In the genomic region with DNA sequence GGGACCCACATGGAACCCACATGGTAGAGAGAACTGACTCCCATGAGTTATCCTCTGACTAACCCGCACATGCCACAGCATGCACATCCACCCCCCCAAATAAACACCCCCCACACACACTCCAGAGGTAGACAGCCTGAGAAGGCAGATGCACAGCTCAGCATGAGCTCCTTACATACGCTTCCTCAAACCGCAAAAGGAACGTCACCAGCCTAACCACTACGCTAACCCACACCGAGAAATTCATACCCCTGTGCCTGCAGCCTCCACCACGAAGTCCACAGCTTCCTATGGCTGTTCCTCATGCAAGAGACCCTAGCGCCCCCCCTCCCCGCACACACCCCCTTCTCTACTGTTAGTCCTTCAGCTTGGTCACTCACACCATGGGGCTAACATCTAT, we compare ENCODE assay signal across 24 mouse cellular contexts. TPM values are rescaled to one million over a fixed set of nuclear protein-coding genes. Genes with fewer than 3 reads are reported as not detected.
DNase-seq lines count a peak whose midpoint lies in the region; ATAC-seq and TF ChIP-seq lines count a peak whose summit lies in the region.
"Had no signal": no experiment of that assay in that cellular context is flagged by ENCODE, and none has a peak within 500 bp of the region (broad histone marks: within the 10 kb centered on the region; RNA-seq: fewer than 3 reads in every experiment).

No protein-coding gene starts in this region.

- TF ChIP-seq RAD21 in MEL (IDR thresholded peaks at IDR 0.05; ENCODE audit: low read depth, low read length), result no peak

- H3K4me1 ChIP-seq in lung, embryonic 16.5 days (replicated peaks; ENCODE audit: control insufficient read depth, insufficient read depth, low read length), result peaks cover 28% of the 10 kb centered on the region
- H3K4me1 ChIP-seq in MEL (ENCODE audit: control insufficient read depth in 1 of 2, insufficient read depth in 2 of 2, low read length in 2 of 2), result peaks cover 4 to 26% of the 10 kb centered on the region in 2 experiments
- H3K4me1 ChIP-seq: embryonic facial prominence, embryonic 12.5 days; embryonic facial prominence, embryonic 15.5 days had no signal

- 0 out of 4 replicates have a peak, but pooled peaks of 1 of the 2 experiments have one; percentile 20 for TF ChIP-seq EP300 in MEL (IDR thresholded peaks at IDR 0.05; ENCODE audit: low read depth in 1 of 2, low read length in 2 of 2)

- no peak overlapping the region for H3K27ac ChIP-seq in lung, embryonic 16.5 days (ENCODE audit: low read length)
- H3K27ac ChIP-seq in MEL (ENCODE audit: control insufficient read depth, low read depth, low read length), result peak overlapping the region; percentile 34; the same call in 1 of the 2 replicates
- H3K27ac ChIP-seq: embryonic facial prominence, embryonic 12.5 days; embryonic facial prominence, embryonic 15.5 days; heart, embryonic 15.5 days; hindbrain, embryonic 14.5 days; hindbrain, postnatal 0 days had no signal

- H3K4me3 ChIP-seq in lung, embryonic 16.5 days (ENCODE audit: low read length), result no peak overlapping the region
- 0 out of 4 replicates have a peak overlapping the region, but pooled peaks have one; percentile 1 to 14 for H3K4me3 ChIP-seq in MEL (ENCODE audit: control insufficient read depth in 1 of 2, insufficient read depth in 1 of 2, low read depth in 2 of 2, low read length in 2 of 2)
- H3K4me3 ChIP-seq: embryonic facial prominence, embryonic 12.5 days; embryonic facial prominence, embryonic 15.5 days; heart, embryonic 12.5 days; heart, embryonic 15.5 days had no signal

- TF ChIP-seq POLR2A in MEL (IDR thresholded peaks at IDR 0.05; ENCODE audit: control insufficient read depth in 1 of 2, insufficient read depth in 1 of 2, low read depth in 1 of 2, low read length in 2 of 2, poor library complexity in 1 of 2), result no peak

- H3K9me3 ChIP-seq in lung, embryonic 16.5 days (ENCODE audit: control insufficient read depth, low read length), result peaks cover 4% of the 10 kb centered on the region; the same call in 1 of the 2 replicates
- H3K9me3 ChIP-seq in MEL (replicated peaks; ENCODE audit: insufficient read depth, low read length), result no peaks in the 10 kb centered on the region
- H3K9me3 ChIP-seq: embryonic facial prominence, embryonic 15.5 days; heart, embryonic 15.5 days had no signal

- DNase-seq in lung, postnatal 25 days (ENCODE audit: low spot score), result no peak
- DNase-seq in 416B (ENCODE audit: low read depth), result peak; percentile 59
- DNase-seq in MEL (ENCODE audit: low read depth, low spot score), result peak; percentile 73
- no peak for DNase-seq in kidney, postnatal 4 days
- DNase-seq: adrenal gland, postnatal 10 days; adrenal gland, postnatal 36 days; cerebellum, adult 18-20 months; cerebellum, adult 9-10 months; cerebellum, postnatal 14 days; gastrocnemius, postnatal 25 days; heart, postnatal 10 days; heart, postnatal 36 days had no signal

- no peaks in the 10 kb centered on the region for H3K79me2 ChIP-seq in MEL (ENCODE audit: control insufficient read depth, insufficient read depth, low read length, poor library complexity)

- no peak overlapping the region for H3K9ac ChIP-seq in lung, embryonic 16.5 days (ENCODE audit: low read length)
- H3K9ac ChIP-seq in MEL (ENCODE audit: control insufficient read depth, low read depth, low read length, poor library complexity, severe bottlenecking), result peak overlapping the region; percentile 7
- H3K9ac ChIP-seq: embryonic facial prominence, embryonic 12.5 days; embryonic facial prominence, embryonic 15.5 days; heart, embryonic 12.5 days; heart, embryonic 15.5 days; hindbrain, embryonic 14.5 days had no signal

- no peaks in the 10 kb centered on the region for H3K27me3 ChIP-seq in lung, embryonic 16.5 days (ENCODE audit: control insufficient read depth, insufficient read depth, low read depth, low read length)
- no peaks in the 10 kb centered on the region for H3K27me3 ChIP-seq in MEL (ENCODE audit: control insufficient read depth in 1 of 2, insufficient read depth in 2 of 2, low read length in 2 of 2)
- H3K27me3 ChIP-seq: embryonic facial prominence, embryonic 15.5 days; heart, embryonic 15.5 days; Patski had no signal

- no peak for TF ChIP-seq CTCF in MEL (IDR thresholded peaks at IDR 0.05 in 2 of 3, conservative IDR thresholded peaks at IDR 0.05 in 1 of 3; ENCODE audit: control insufficient read depth in 1 of 3, insufficient read depth in 1 of 3, low read depth in 2 of 3, low read length in 3 of 3, poor library complexity in 1 of 3, severe bottlenecking in 1 of 3)

- ATAC-seq in lung, embryonic 16.5 days (ENCODE audit: low read depth), result peak; percentile 1; the same call in 1 of the 2 replicates
- ATAC-seq in hematopoietic stem cell, adult 5-6 weeks (replicated peaks in 1 of 2; ENCODE audit: insufficient read depth in 1 of 2, low FRiP score in 2 of 2, low TSS enrichment in 1 of 2, low read depth in 1 of 2, poor library complexity in 2 of 2, severe bottlenecking in 2 of 2), result peak; percentile 49; a peak in 2 of 4 replicates
- no peak for ATAC-seq in megakaryocyte, adult 5-6 weeks (ENCODE audit: poor library complexity, severe bottlenecking)
- ATAC-seq: forebrain, embryonic 14.5 days; hindbrain, postnatal 0 days; inflammation-experienced regulatory T-cells, adult 6 months; Patski had no signal

- H3K36me3 ChIP-seq in lung, embryonic 16.5 days (ENCODE audit: control insufficient read depth, insufficient read depth, low read length), result peaks cover 3% of the 10 kb centered on the region; the same call in 1 of the 2 replicates
- peaks cover 0 to 3% of the 10 kb centered on the region in 2 experiments; a peak in 2 of 4 replicates for H3K36me3 ChIP-seq in MEL (ENCODE audit: control insufficient read depth in 1 of 2, insufficient read depth in 2 of 2, low read length in 2 of 2)
- H3K36me3 ChIP-seq: embryonic facial prominence, embryonic 12.5 days; embryonic facial prominence, embryonic 15.5 days; heart, embryonic 12.5 days; heart, embryonic 15.5 days had no signal

- WGBS in lung, embryonic 16.5 days, result 57% methylated on average over 9 of the region's 9 CpGs

- H3K4me2 ChIP-seq in lung, embryonic 16.5 days (ENCODE audit: low read depth, low read length), result no peak overlapping the region
- H3K4me2 ChIP-seq: embryonic facial prominence, embryonic 12.5 days; embryonic facial prominence, embryonic 15.5 days; heart, embryonic 15.5 days; hindbrain, embryonic 14.5 days had no signal

TF ChIP-seq in MEL, 35 proteins besides CTCF, POLR2A, EP300 and RAD21:
- no peak for TF ChIP-seq SIN3A (IDR thresholded peaks at IDR 0.05; ENCODE audit: low read length)
- 0 out of 2 replicates have a peak, but pooled peaks have one; percentile 45 for TF ChIP-seq MYC (IDR thresholded peaks at IDR 0.05; ENCODE audit: low read depth, low read length)
- TF ChIP-seq CHD2 (IDR thresholded peaks at IDR 0.05; ENCODE audit: low read length), result no peak
- no peak for TF ChIP-seq RCOR1 (IDR thresholded peaks at IDR 0.05; ENCODE audit: low read depth, low read length)
- no peak for TF ChIP-seq USF1 (IDR thresholded peaks at IDR 0.05; ENCODE audit: low read depth, low read length)
- TF ChIP-seq MAX (IDR thresholded peaks at IDR 0.05; ENCODE audit: low read length), result peak; percentile 51; the same call in 1 of the 2 replicates
- no peak for TF ChIP-seq KAT2A (conservative IDR thresholded peaks at IDR 0.05; ENCODE audit: low read depth, low read length)
- TF ChIP-seq MXI1 (IDR thresholded peaks at IDR 0.05; ENCODE audit: low read depth, low read length), result 0 out of 2 replicates have a peak, but pooled peaks have one; percentile 12
- no peak for TF ChIP-seq MEF2A (IDR thresholded peaks at IDR 0.05; ENCODE audit: extremely low read depth, insufficient replicate concordance, low read depth, low read length, poor library complexity, severe bottlenecking)
- no peak for TF ChIP-seq TBP (IDR thresholded peaks at IDR 0.05; ENCODE audit: low read depth, low read length)
- TF ChIP-seq GATA1 (IDR thresholded peaks at IDR 0.05; ENCODE audit: low read depth, low read length), result no peak

RNA-seq across cellular contexts. Expression of gene Celsr1, which starts 11.6 kb away (rescaled TPM):
- 3.5 and 3.6 TPM in 2 replicates for polyA plus RNA-seq in lung, embryonic 16.5 days (2015; fragmentation: Nextera tagmentation; extraction: Ambion mirVana)
- 0.12 and 0.16 TPM in 2 replicates for total RNA-seq in MEL (2012; rRNA removed)
- polyA plus RNA-seq in MEL (2012; ENCODE audit: insufficient read depth in 1 of 2, insufficient read length in 2 of 2, low read depth in 1 of 2, low replicate concordance in 2 of 2, missing spikeins in 1 of 2), result under 1 TPM in 1 of 2 experiments, not detected in 1; 0.42 TPM
- 3.0 and 7.9 TPM in 2 replicates for total RNA-seq in hematopoietic stem cell, adult 5-6 weeks (2017)
- total RNA-seq in megakaryocyte, adult 5-6 weeks (2015), result 1.0 and 1.2 TPM in 2 replicates
- 1.2 and 4.4 TPM in 2 replicates for total RNA-seq in megakaryocyte, adult 5-6 weeks (2017)

RNA-seq across cellular contexts. Expression of gene Gramd4, which starts 35.5 kb away (rescaled TPM):
- polyA plus RNA-seq in lung, embryonic 16.5 days (2015; fragmentation: Nextera tagmentation; extraction: Ambion mirVana), result 9.2 and 11.2 TPM in 2 replicates
- 34.1 and 43.1 TPM in 2 replicates for total RNA-seq in MEL (2012; rRNA removed)
- 10 to 100 TPM; 35.2 to 38.0 TPM for polyA plus RNA-seq in MEL (2012; ENCODE audit: insufficient read depth in 1 of 2, insufficient read length in 2 of 2, low read depth in 1 of 2, low replicate concordance in 2 of 2, missing spikeins in 1 of 2)
- total RNA-seq in hematopoietic stem cell, adult 5-6 weeks (2017), result 37.6 and 66.4 TPM in 2 replicates
- total RNA-seq in megakaryocyte, adult 5-6 weeks (2015), result 11.5 and 13.1 TPM in 2 replicates
- total RNA-seq in megakaryocyte, adult 5-6 weeks (2017), result 36.8 and 46.0 TPM in 2 replicates

Comparison
In these comparisons a context has a peak if more than half of its experiments do, and no peak if none do; other contexts are left out.
1. DNase-seq: peak in 416B (single experiment) and MEL (single experiment); none in lung, postnatal 25 days (single experiment) and kidney, postnatal 4 days (0 of 2).